ENCODE assay signal across 14 mouse cellular contexts in the genomic region with DNA sequence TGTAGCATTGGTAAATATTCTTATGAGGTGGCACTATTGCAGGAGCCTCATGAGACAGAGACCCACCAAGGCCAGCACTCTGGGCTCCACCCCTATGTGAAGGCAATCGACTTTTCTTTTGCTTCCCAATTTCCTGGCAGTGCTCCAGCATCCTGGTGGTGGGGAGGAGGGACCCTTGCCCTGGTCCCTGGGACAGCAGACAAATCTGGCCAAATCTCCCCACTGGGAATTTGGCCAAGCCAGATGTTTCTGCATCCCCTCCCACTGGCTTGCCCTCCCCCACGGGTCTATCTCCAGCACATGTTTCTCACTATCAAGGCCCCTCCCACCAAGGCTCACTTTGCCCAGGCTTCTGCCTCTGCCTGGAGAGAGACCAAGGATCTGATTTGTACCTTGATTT. TPM values are rescaled to one million over a fixed set of nuclear protein-coding genes. Genes with fewer than 3 reads are reported as not detected.
DNase-seq lines count a peak whose midpoint lies in the region; ATAC-seq and TF ChIP-seq lines count a peak whose summit lies in the region.
"Had no signal": no experiment of that assay in that cellular context is flagged by ENCODE, and none has a peak within 500 bp of the region (broad histone marks: within the 10 kb centered on the region; RNA-seq: fewer than 3 reads in every experiment).

No protein-coding gene starts in this region.

- 19% methylated on average over 2 of the region's 2 CpGs for WGBS in kidney, embryonic 16.5 days
- 27% methylated on average over 2 of the region's 2 CpGs for WGBS in limb, embryonic 12.5 days
- WGBS in midbrain, postnatal 0 days: 61% methylated on average over 2 of the region's 2 CpGs

- no peaks in the 10 kb centered on the region for H3K9me3 ChIP-seq in kidney, embryonic 16.5 days (ENCODE audit: low read length)
- H3K9me3 ChIP-seq in limb, embryonic 12.5 days: 0 out of 2 replicates have a peak, but pooled peaks cover 4% of the 10 kb centered on the region
- no peaks in the 10 kb centered on the region for H3K9me3 ChIP-seq in midbrain, postnatal 0 days (ENCODE audit: low read length)
- H3K9me3 ChIP-seq: midbrain, embryonic 10.5 days had no signal

- no peak for TF ChIP-seq CTCF in midbrain, postnatal 0 days (IDR thresholded peaks at IDR 0.05)

- no peak overlapping the region for H3K4me3 ChIP-seq in kidney, embryonic 16.5 days (ENCODE audit: low read length)
- no peak overlapping the region for H3K4me3 ChIP-seq in limb, embryonic 12.5 days (replicated peaks)
- no peak overlapping the region for H3K4me3 ChIP-seq in midbrain, postnatal 0 days (ENCODE audit: low read depth, low read length)
- H3K4me3 ChIP-seq: midbrain, embryonic 10.5 days had no signal

- H3K4me1 ChIP-seq in kidney, embryonic 16.5 days (ENCODE audit: insufficient read depth, low read length): no peaks in the 10 kb centered on the region
- H3K4me1 ChIP-seq in limb, embryonic 12.5 days (replicated peaks): peaks cover 13% of the 10 kb centered on the region
- H3K4me1 ChIP-seq in midbrain, postnatal 0 days (ENCODE audit: insufficient read depth, low read length): no peaks in the 10 kb centered on the region
- H3K4me1 ChIP-seq: midbrain, embryonic 10.5 days had no signal

- DNase-seq in adrenal gland, postnatal 10 days: peak; percentile 26
- DNase-seq in adrenal gland, adult (ENCODE audit: inconsistent age in 2 of 2, low spot score in 1 of 2): no peak
- no peak for DNase-seq in kidney, adult 8-10 months
- peak; percentile 30 for DNase-seq in 3T3-L1 (ENCODE audit: low read depth, low spot score)
- no peak for DNase-seq in frontal cortex, postnatal 36 days (ENCODE audit: low spot score in 2 of 2)
- no peak for DNase-seq in midbrain, postnatal 0 days (ENCODE audit: low spot score)
- DNase-seq: adrenal gland, postnatal 25 days; cerebellum, adult 9-10 months had no signal

- no peak overlapping the region for H3K4me2 ChIP-seq in kidney, embryonic 16.5 days (replicated peaks; ENCODE audit: low read depth, low read length)
- H3K4me2 ChIP-seq in limb, embryonic 12.5 days: no peak overlapping the region
- no peak overlapping the region for H3K4me2 ChIP-seq in midbrain, postnatal 0 days (ENCODE audit: low read depth, low read length, poor library complexity, severe bottlenecking)

- H3K36me3 ChIP-seq in kidney, embryonic 16.5 days (ENCODE audit: insufficient read depth, low read length): no peaks in the 10 kb centered on the region
- H3K36me3 ChIP-seq in limb, embryonic 12.5 days: no peaks in the 10 kb centered on the region
- H3K36me3 ChIP-seq in midbrain, postnatal 0 days (ENCODE audit: insufficient read depth, low read length): no peaks in the 10 kb centered on the region
- H3K36me3 ChIP-seq: midbrain, embryonic 10.5 days had no signal

- ATAC-seq in kidney, embryonic 16.5 days (ENCODE audit: low FRiP score, low TSS enrichment): 0 out of 2 replicates have a peak, but pooled peaks have one; percentile 39
- no peak for ATAC-seq in limb, embryonic 12.5 days (ENCODE audit: insufficient number of reproducible peaks, insufficient read depth, low FRiP score, low TSS enrichment, low read depth)
- ATAC-seq in midbrain, postnatal 0 days (ENCODE audit: low FRiP score): no peak
- ATAC-seq: inflammation-experienced regulatory T-cells, adult 6 months had no signal

- no peaks in the 10 kb centered on the region for H3K27me3 ChIP-seq in kidney, embryonic 16.5 days (ENCODE audit: insufficient read depth, low read length)
- H3K27me3 ChIP-seq in limb, embryonic 12.5 days: no peaks in the 10 kb centered on the region
- no peaks in the 10 kb centered on the region for H3K27me3 ChIP-seq in midbrain, postnatal 0 days (ENCODE audit: insufficient read depth, low read length)

- H3K9ac ChIP-seq in kidney, embryonic 16.5 days (replicated peaks; ENCODE audit: low read length): no peak overlapping the region
- H3K9ac ChIP-seq in limb, embryonic 12.5 days (replicated peaks): no peak overlapping the region
- H3K9ac ChIP-seq in midbrain, postnatal 0 days (replicated peaks; ENCODE audit: low read length, poor library complexity, severe bottlenecking): no peak overlapping the region

- no peak overlapping the region for H3K27ac ChIP-seq in kidney, embryonic 16.5 days (ENCODE audit: low read length)
- peak overlapping the region; percentile 45; the same call in 1 of the 2 replicates for H3K27ac ChIP-seq in limb, embryonic 12.5 days
- no peak overlapping the region for H3K27ac ChIP-seq in midbrain, postnatal 0 days (ENCODE audit: low read depth, low read length)
- H3K27ac ChIP-seq: midbrain, embryonic 10.5 days had no signal

RNA-seq across cellular contexts. Expression of a gene that starts 10.9 kb away (rescaled TPM):
- total RNA-seq in adrenal gland, postnatal 10 days (2021): 1 to 10 TPM; 7.1 to 9.1 TPM
- 2.7 and 3.0 TPM in 2 replicates for polyA plus RNA-seq in kidney, embryonic 16.5 days (2015; fragmentation: Nextera tagmentation; extraction: Ambion mirVana)
- 0.32 and 0.36 TPM in 2 replicates for polyA plus RNA-seq in limb, embryonic 12.5 days (2016; fragmentation: Nextera tagmentation; extraction: Ambion mirVana)
- total RNA-seq in midbrain, postnatal 0 days (2014; rRNA removed): 2.4 and 2.7 TPM in 2 replicates
- 0.33 and 0.37 TPM in 2 replicates for polyA plus RNA-seq in midbrain, postnatal 0 days (2015; fragmentation: Nextera tagmentation; extraction: Ambion mirVana)
- total RNA-seq: granulocyte monocyte progenitor cell, adult 5-6 weeks; neutrophil, adult 5-6 weeks had no signal
- polyA plus RNA-seq: inflammation-experienced regulatory T-cells, adult 6 months had no signal

Comparison
In these comparisons a context has a peak if more than half of its experiments do, and no peak if none do; other contexts are left out.
1. DNase-seq: peak in adrenal gland, postnatal 10 days (single experiment) and 3T3-L1 (single experiment); none in adrenal gland, adult (0 of 2), kidney, adult 8-10 months (0 of 2), frontal cortex, postnatal 36 days (0 of 2) and midbrain, postnatal 0 days (single experiment).